Mouse (Mus musculus): ENCODE measurements around the gene Galnt13. TPM values are rescaled to one million over a fixed set of nuclear protein-coding genes. Genes with fewer than 3 reads are reported as not detected.

The Galnt13 gene
- polyA plus RNA-seq, 1 experiment from 2014 or later, result 23.4 TPM

GRCm38 (mm10) chr2:55103521-55103920 is 667.4 kb downstream of the Galnt13 start:
- H3K4me3 ChIP-seq (ENCODE audit: low read depth, low read length), result no peak overlapping the region
- H3K9ac ChIP-seq (replicated peaks; ENCODE audit: low read depth, low read length), result no peak overlapping the region
- no peak overlapping the region for H3K27ac ChIP-seq (ENCODE audit: low read depth, low read length)
- H3K9me3 ChIP-seq (ENCODE audit: control insufficient read depth, low read length), result no peaks in the 10 kb centered on the region
- H3K27me3 ChIP-seq (ENCODE audit: control insufficient read depth, insufficient read depth, low read length), result no peaks in the 10 kb centered on the region
- no peaks in the 10 kb centered on the region for H3K4me1 ChIP-seq (ENCODE audit: control insufficient read depth, insufficient read depth, low read length)
- ATAC-seq (ENCODE audit: low read depth), result no peak
- 98% methylated on average over 5 of the region's 5 CpGs for WGBS
- no peak overlapping the region for H3K4me2 ChIP-seq (ENCODE audit: low read depth, low read length)
- H3K36me3 ChIP-seq (ENCODE audit: control insufficient read depth, insufficient read depth, low read length), result no peaks in the 10 kb centered on the region

GRCm38 (mm10) chr2:55107828-55108227 is 671.7 kb downstream of the Galnt13 start:
- Histone ChIP-seq H3K4me2 (ENCODE audit: low read depth, low read length) (no peak overlapping the region), H3K4me1 (ENCODE audit: control insufficient read depth, insufficient read depth, low read length) (no peaks in the 10 kb centered on the region), H3K9me3 (ENCODE audit: control insufficient read depth, low read length) (no peaks in the 10 kb centered on the region), H3K27ac (ENCODE audit: low read depth, low read length) (no peak overlapping the region), H3K27me3 (ENCODE audit: control insufficient read depth, insufficient read depth, low read length) (no peaks in the 10 kb centered on the region), H3K36me3 (ENCODE audit: control insufficient read depth, insufficient read depth, low read length) (no peaks in the 10 kb centered on the region), H3K9ac (replicated peaks; ENCODE audit: low read depth, low read length) (no peak overlapping the region), H3K4me3 (ENCODE audit: low read depth, low read length) (no peak overlapping the region)
- 78% methylated on average over 3 of the region's 3 CpGs for WGBS
- no peak for ATAC-seq (ENCODE audit: low read depth)

- Histone ChIP-seq H3K27ac (ENCODE audit: low read depth, low read length) (no peak overlapping the region), H3K36me3 (ENCODE audit: control insufficient read depth, insufficient read depth, low read length) (no peaks in the 10 kb centered on the region), H3K4me1 (ENCODE audit: control insufficient read depth, insufficient read depth, low read length) (no peaks in the 10 kb centered on the region), H3K27me3 (ENCODE audit: control insufficient read depth, insufficient read depth, low read length) (no peaks in the 10 kb centered on the region), H3K4me3 (ENCODE audit: low read depth, low read length) (no peak overlapping the region), H3K9me3 (ENCODE audit: control insufficient read depth, low read length) (no peaks in the 10 kb centered on the region), H3K4me2 (ENCODE audit: low read depth, low read length) (no peak overlapping the region), H3K9ac (replicated peaks; ENCODE audit: low read depth, low read length) (no peak overlapping the region)
- ATAC-seq (ENCODE audit: low read depth), result no peak
Observed at GRCm38 (mm10) chr2:55153089-55153488, 717.0 kb downstream of the Galnt13 start.

- 84% methylated on average over 3 of the region's 3 CpGs for WGBS
- ATAC-seq (ENCODE audit: low read depth), result no peak
Observed at GRCm38 (mm10) chr2:55164781-55165180, 728.7 kb downstream of the Galnt13 start.

More at GRCm38 (mm10) chr2:55164781-55165180, 728.7 kb downstream of the Galnt13 start:
- no peaks in the 10 kb centered on the region for H3K27me3 ChIP-seq (ENCODE audit: control insufficient read depth, insufficient read depth, low read length)
- no peaks in the 10 kb centered on the region for H3K36me3 ChIP-seq (ENCODE audit: control insufficient read depth, insufficient read depth, low read length)
- H3K9me3 ChIP-seq (ENCODE audit: control insufficient read depth, low read length), result no peaks in the 10 kb centered on the region
- H3K4me3 ChIP-seq (ENCODE audit: low read depth, low read length), result no peak overlapping the region
- no peak overlapping the region for H3K4me2 ChIP-seq (ENCODE audit: low read depth, low read length)
- H3K27ac ChIP-seq (ENCODE audit: low read depth, low read length), result no peak overlapping the region
- no peak overlapping the region for H3K9ac ChIP-seq (replicated peaks; ENCODE audit: low read depth, low read length)
- no peaks in the 10 kb centered on the region for H3K4me1 ChIP-seq (ENCODE audit: control insufficient read depth, insufficient read depth, low read length)

All from neural tube, embryonic 14.5 days (tissue).